Mouse (Mus musculus): ENCODE results near the gene Dnase1l2.

- TF ChIP-seq POLR2A (IDR thresholded peaks at IDR 0.05; ENCODE audit: control insufficient read depth, extremely low read depth, insufficient read depth, low read length, poor library complexity): no peak
- TF ChIP-seq CTCF (IDR thresholded peaks at IDR 0.05; ENCODE audit: borderline replicate concordance, control insufficient read depth, extremely low read depth, insufficient read depth, low read length, poor library complexity): no peak
Observed at GRCm38 (mm10) chr17:24453372-24453771, 10.5 kb upstream of the Dnase1l2 start.
